Mouse (Mus musculus) lung, embryonic 16.5 days (tissue): ENCODE data around the gene Rcor2. TPM values are rescaled to one million over a fixed set of nuclear protein-coding genes. Genes with fewer than 3 reads are reported as not detected.
A peak's percentile ranks its signal among the peaks of the same experiment; 100 is the strongest.

Experiments
- ATAC-seq: fragments of 200-750 bp; cut with Nextera tagmentation; 2 replicates; pipeline ENCODE4 v1.8.0; 2017; ENCODE audit warnings: low read depth, mild to moderate bottlenecking, moderate library complexity
- H3K27ac ChIP-seq: fragments of 300-500 bp; sonication (generic); 2 replicates; pipeline ENCODE4 v1.5.1; 2014; ENCODE audit warnings: mild to moderate bottlenecking, control low read depth, low read length
- H3K27me3 ChIP-seq: fragments of 300-500 bp; sonication (generic); 2 replicates; pipeline ENCODE4 v1.6.1; 2014; ENCODE audit warnings: low read depth, low read length, mixed read lengths; ENCODE audit not compliant: control insufficient read depth, insufficient read depth
- H3K36me3 ChIP-seq: fragments of 300-500 bp; sonication (generic); 2 replicates; pipeline ENCODE4 v1.6.1; 2014; ENCODE audit warnings: low read length; ENCODE audit not compliant: control insufficient read depth, insufficient read depth
- H3K4me1 ChIP-seq: fragments of 300-500 bp; sonication (generic); replicated peaks from 2 replicates; pipeline ENCODE4 v1.6.1; 2014; ENCODE audit warnings: low read length, mixed read lengths; ENCODE audit not compliant: control insufficient read depth, insufficient read depth
- H3K4me2 ChIP-seq: fragments of 300-500 bp; sonication (generic); 2 replicates; pipeline ENCODE4 v1.6.1; 2014; ENCODE audit warnings: low read depth, low read length, control low read depth
- H3K4me3 ChIP-seq: fragments of 300-500 bp; sonication (generic); 2 replicates; pipeline ENCODE4 v1.5.1; 2014; ENCODE audit warnings: mild to moderate bottlenecking, low read length, control low read depth
- H3K9ac ChIP-seq: fragments of 300-500 bp; sonication (generic); 2 replicates; pipeline ENCODE4 v1.6.1; 2014; ENCODE audit warnings: low read length, control low read depth
- H3K9me3 ChIP-seq: fragments of 300-500 bp; sonication (generic); 2 replicates; pipeline ENCODE4 v1.6.1; 2016; ENCODE audit warnings: low read length; ENCODE audit not compliant: control insufficient read depth
- WGBS: fragments of 180-500 bp; shearing (Covaris S2); extraction: QIAGEN DNeasy Blood & Tissue Kit; methylation state at CpG from one replicate; pipeline ENCODE4 v1.1.7; 2014; 5-methylcytosine and 5-hydroxymethylcytosine counted together
- polyA plus RNA-seq: library from polyadenylated mRNA; unstranded; fragments of >200 nt; fragmentation: Nextera tagmentation; extraction: Ambion mirVana; gene quantifications from 2 replicates; pipeline ENCODE4 v1.2.1, GENCODE M21; 2015

Rcor2 gene
- polyA plus RNA-seq, 1 experiment from 2014 or later, result 8.5 TPM

DNA sequence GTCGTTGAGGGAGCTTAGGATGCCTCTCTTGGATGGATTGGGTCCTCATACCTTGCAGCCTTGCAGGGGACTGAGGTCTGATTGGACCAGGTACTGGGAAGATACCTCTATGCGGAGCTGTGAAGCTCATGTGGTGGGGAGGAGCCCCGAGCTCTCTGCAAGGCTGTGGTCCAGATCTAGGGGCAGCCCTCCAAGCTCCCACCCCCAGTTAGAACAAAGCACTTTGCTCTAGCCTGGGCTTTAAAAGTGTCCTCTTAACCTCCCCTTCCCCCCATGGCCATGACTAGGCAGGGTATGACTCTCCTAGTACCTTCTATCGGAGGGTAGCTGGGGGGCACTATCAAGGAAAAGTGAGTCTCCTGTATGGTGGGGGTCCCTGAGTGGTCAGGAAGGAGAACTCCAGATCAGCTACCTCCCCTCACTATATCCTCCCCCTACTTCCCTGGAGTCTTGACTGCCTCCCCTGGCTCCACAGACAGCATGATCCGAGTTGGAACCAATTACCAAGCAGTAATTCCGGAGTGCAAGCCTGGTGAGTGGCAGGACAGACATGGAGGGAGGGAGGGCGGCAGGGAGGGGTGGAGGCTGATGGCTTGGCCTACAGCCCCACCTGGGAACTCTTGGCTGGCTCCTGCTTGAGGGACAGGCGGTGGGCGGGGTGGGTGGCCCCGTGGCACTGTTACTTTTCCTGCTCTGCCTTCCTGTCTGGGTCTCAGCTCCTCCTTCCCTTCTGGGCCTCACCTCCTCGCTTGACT is 2.3 kb downstream of the Rcor2 start:
- Histone ChIP-seq H3K4me1 (peaks cover 50% of the 10 kb centered on the region), H3K4me3 (peak overlapping the region; percentile 71), H3K27ac (peak overlapping the region; percentile 6; the same call in 1 of the 2 replicates), H3K36me3 (peaks cover 11% of the 10 kb centered on the region), H3K9me3 (peaks cover 4% of the 10 kb centered on the region; the same call in 1 of the 2 replicates), H3K27me3 (no peaks in the 10 kb centered on the region), H3K4me2 (peak overlapping the region; percentile 95), H3K9ac (peak overlapping the region; percentile 78)
- no peak for ATAC-seq
- 4% methylated on average over 11 of the region's 11 CpGs for WGBS

DNA sequence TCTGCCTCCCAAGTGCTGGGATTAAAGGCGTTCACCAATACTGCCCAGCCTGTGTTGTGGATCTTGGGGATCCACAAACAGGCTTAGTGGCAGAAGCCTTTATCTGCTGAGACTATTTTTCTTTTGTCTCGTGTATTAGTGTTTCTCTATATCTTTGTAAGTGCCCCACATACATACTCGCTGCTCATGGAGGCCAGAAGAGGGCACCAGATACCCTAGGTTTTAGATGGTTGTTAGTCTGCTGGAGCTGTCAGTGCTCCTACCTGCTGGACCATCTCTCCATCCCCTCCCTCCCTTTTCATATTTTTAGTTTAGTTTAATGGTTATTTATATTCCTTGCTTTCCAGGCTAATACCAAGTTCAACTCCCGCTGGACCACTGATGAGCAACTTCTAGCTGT is 6.4 kb downstream of the Rcor2 start:
- no peak for ATAC-seq
- Histone ChIP-seq H3K36me3 (peaks cover 21% of the 10 kb centered on the region), H3K4me2 (no peak overlapping the region), H3K27me3 (no peaks in the 10 kb centered on the region), H3K4me3 (no peak overlapping the region), H3K9me3 (peaks cover 4% of the 10 kb centered on the region; the same call in 1 of the 2 replicates), H3K9ac (no peak overlapping the region), H3K27ac (no peak overlapping the region), H3K4me1 (peaks cover 18% of the 10 kb centered on the region)
- 91% methylated on average over 4 of the region's 4 CpGs for WGBS

DNA sequence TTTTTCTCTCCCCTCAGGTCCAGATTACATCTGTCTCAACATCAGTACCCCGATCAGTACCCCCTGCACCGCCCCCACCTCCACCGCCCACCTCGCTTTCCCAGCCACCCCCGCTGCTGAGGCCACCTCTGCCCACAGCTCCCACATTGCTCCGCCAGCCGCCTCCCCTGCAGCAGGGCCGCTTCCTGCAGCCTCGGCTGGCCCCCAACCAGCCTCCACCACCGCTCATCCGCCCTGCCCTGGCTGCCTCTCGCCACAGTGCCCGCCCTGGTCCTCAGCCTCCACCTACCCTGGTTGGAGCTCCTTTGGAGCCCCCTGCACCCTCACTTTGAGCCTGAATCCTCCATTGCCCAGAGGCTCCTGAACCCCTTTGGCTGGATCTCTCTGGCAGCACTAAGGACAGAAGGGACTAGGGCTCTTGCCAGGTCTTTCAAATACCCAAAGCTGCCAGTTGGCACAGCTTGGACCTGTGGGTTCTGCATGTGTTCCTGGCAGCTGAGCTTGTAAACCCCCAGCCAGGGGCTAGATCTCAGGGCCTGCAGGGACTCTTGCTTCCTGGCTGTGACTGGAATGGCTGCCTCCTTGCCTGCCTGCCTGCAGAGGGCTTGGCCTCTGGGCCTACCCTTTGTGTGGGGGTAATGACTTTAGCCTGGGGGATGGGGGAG is 7.3 kb downstream of the Rcor2 start:
- 77% methylated on average over 13 of the region's 13 CpGs for WGBS
- ATAC-seq, result no peak
- H3K9me3 ChIP-seq, result peaks cover 4% of the 10 kb centered on the region; the same call in 1 of the 2 replicates
- H3K4me3 ChIP-seq, result no peak overlapping the region
- peaks cover 11% of the 10 kb centered on the region for H3K4me1 ChIP-seq
- no peaks in the 10 kb centered on the region for H3K27me3 ChIP-seq
- H3K4me2 ChIP-seq, result no peak overlapping the region
- H3K27ac ChIP-seq, result no peak overlapping the region
- H3K36me3 ChIP-seq, result peaks cover 21% of the 10 kb centered on the region
- no peak overlapping the region for H3K9ac ChIP-seq

DNA sequence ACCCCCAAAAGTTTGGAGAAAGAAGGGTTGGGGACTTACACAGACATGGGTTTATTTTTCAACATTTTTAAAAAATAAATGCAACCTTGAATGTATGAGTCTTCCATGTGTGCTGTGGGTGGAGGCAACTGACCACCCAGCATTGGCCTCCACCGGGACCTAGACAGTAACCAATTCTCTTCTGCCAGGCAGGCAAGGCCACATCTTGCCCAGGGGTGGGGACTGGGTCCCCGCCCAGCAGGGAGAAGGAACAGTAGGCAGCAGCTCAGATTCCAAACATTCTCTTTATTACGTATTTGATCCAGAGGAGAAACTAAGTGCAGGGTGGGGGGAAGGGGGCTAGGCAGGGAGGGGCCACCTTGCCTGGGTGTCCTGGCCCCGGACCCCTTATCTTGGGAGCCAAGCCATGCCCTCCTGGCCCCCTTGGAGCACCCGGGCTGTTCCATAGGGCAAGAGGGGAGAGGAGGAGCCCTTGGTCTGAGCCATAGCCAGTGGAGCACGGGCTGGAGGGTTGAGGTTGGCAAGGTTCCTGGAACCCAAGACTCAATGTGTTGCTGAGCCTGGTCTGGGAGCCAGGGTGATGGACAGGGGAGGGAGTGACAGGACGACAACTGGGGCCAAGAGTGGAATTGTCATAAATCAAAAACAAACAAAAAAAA is 8.1 kb downstream of the Rcor2 start:
- Histone ChIP-seq H3K4me3 (no peak overlapping the region), H3K9me3 (peaks cover 4% of the 10 kb centered on the region; the same call in 1 of the 2 replicates), H3K36me3 (peaks cover 21% of the 10 kb centered on the region), H3K9ac (no peak overlapping the region), H3K4me1 (peaks cover 4% of the 10 kb centered on the region), H3K27me3 (no peaks in the 10 kb centered on the region), H3K4me2 (no peak overlapping the region), H3K27ac (peak overlapping the region; percentile 41; the same call in 1 of the 2 replicates)
- peak; percentile 34; the same call in 1 of the 2 replicates for ATAC-seq
- 32% methylated on average over 7 of the region's 7 CpGs for WGBS

DNA sequence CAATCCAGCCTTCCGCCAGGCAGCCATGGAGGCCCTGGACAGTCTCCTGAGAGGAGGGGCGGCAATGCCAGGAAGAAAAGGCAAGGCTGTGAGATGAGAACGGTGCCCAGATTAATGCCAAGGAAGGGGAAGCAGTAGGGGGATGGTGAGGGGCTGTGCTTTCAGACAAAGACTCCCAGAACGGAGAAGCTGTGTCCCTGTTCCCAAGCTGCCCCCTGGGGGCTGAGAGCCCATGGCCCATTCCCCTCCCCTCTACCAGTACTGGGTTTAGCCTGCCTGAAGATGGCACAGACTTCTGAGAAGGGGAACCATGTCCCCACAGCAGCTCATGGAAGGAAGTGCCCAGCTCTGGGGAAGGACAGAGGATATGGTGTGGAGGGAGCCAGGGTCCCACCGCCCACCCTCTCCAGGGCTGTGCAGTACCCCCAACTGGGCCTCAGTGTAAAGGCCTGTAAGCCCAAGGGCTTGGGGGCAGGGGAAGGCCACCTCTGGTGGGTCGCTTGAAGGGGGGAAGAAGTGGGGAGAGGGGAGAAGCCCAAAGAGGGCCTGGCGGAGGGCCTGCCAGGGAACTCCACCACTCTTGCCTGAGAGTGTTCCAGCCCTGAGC is 9.0 kb downstream of the Rcor2 start:
- WGBS, result 60% methylated on average over 7 of the region's 7 CpGs
- no peak for ATAC-seq

DNA sequence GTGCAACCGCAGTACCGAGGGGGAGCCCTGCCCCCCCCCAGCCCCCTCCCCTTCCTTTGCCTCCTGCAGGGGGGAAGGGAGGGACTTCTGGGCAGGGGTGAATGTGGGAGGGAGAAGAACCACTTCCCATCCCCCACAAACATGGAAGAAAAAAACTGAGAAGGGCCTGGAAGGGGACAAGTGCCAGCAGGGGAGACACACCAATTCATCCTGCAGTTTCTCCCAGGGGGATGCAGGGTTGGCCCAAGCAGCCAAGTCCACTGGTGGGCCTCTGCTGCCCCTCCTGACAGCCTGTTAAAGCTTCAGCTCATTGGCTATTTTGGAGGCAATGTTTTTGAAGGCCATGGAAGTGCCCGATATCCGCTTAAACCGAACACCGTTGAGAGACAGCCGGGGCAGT is 9.7 kb downstream of the Rcor2 start:
- no peak for ATAC-seq
- Histone ChIP-seq H3K36me3 (peaks cover 29% of the 10 kb centered on the region), H3K27ac (no peak overlapping the region), H3K9me3 (peaks cover 4% of the 10 kb centered on the region; the same call in 1 of the 2 replicates), H3K4me2 (no peak overlapping the region), H3K4me1 (peaks cover 4% of the 10 kb centered on the region), H3K9ac (no peak overlapping the region), H3K27me3 (no peaks in the 10 kb centered on the region), H3K4me3 (no peak overlapping the region)
- 67% methylated on average over 7 of the region's 7 CpGs for WGBS

More for the DNA sequence above, 9.0 kb downstream of the Rcor2 start:
- H3K9ac ChIP-seq, result no peak overlapping the region
- H3K36me3 ChIP-seq, result peaks cover 22% of the 10 kb centered on the region
- peak overlapping the region; percentile 18; the same call in 1 of the 2 replicates for H3K27ac ChIP-seq
- peaks cover 4% of the 10 kb centered on the region for H3K4me1 ChIP-seq
- peaks cover 4% of the 10 kb centered on the region; the same call in 1 of the 2 replicates for H3K9me3 ChIP-seq
- no peak overlapping the region for H3K4me3 ChIP-seq
- H3K4me2 ChIP-seq, result no peak overlapping the region
- no peaks in the 10 kb centered on the region for H3K27me3 ChIP-seq

DNA sequence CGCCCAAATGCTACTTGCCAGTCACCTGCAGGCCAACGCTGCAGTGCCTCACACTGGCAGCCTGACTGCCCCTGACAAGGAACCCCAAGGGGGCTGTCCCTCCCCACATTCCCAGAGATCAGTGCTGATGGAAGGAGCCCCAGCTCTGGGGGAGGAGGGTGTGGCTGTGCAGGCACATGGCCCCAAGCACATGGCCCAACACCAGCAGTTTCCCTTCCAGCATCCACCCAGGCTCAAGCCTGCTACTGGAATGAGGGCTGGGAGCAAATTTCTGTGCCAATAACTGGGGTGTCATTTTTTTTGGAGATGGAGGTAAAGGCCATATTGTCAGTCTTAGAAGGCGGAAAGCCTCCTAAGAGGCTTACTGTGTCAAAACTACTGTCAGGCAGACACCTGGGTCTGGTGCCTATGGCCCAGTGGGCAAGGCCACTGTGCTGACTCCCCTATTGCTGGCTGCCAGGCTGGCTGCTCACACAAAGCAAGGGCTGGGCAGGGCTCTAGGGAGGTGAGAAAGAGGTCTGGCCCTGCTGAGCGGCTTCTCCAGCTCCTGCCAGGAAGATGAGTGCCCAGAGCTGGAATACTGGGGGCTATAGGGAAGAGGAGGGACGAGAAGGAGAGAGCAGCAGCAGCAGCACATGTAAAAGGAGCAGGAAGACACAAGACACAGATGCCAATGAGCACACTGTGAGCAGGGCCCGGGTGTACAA is 11.2 kb downstream of the Rcor2 start:
- Histone ChIP-seq H3K9me3 (peaks cover 4% of the 10 kb centered on the region; the same call in 1 of the 2 replicates), H3K4me1 (peaks cover 4% of the 10 kb centered on the region), H3K4me3 (no peak overlapping the region), H3K4me2 (no peak overlapping the region), H3K27ac (no peak overlapping the region), H3K36me3 (peaks cover 40% of the 10 kb centered on the region), H3K9ac (no peak overlapping the region), H3K27me3 (no peaks in the 10 kb centered on the region)
- no peak for ATAC-seq
- 83% methylated on average over 6 of the region's 6 CpGs for WGBS

DNA sequence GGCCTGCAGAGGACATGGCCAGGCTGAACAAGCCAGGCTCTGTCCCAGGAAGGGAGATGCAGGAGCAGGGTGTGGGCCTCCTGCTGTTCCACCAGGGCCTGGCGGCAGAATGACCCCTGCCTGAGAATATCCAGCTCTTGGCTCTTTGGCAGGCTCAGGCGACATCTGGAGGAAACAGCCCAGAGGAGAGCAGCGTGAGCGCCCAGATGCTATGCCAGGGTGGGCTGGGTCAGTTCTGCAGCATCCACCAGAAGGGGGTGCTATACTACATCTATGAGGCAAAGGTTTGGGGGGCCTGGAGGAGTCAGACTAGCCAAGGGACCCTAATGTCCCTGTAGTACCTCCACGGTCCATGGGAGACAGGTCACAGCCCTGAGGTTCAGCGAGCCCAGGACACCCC is 12.0 kb downstream of the Rcor2 start:
- 33% methylated on average over 6 of the region's 6 CpGs for WGBS
- H3K4me2 ChIP-seq, result no peak overlapping the region
- H3K27ac ChIP-seq, result no peak overlapping the region
- peaks cover 39% of the 10 kb centered on the region for H3K36me3 ChIP-seq
- no peak overlapping the region for H3K4me3 ChIP-seq
- no peaks in the 10 kb centered on the region for H3K9me3 ChIP-seq
- H3K27me3 ChIP-seq, result no peaks in the 10 kb centered on the region
- no peak overlapping the region for H3K9ac ChIP-seq
- peaks cover 4% of the 10 kb centered on the region for H3K4me1 ChIP-seq
- ATAC-seq, result peak; percentile 59
